Mouse (Mus musculus) embryonic stem cell, embryonic (primary cell): ENCODE measurements around the gene Plcb3.

Experiments
- CTCF ChIA-PET, 4 experiments: fragments of 300-600 bp in 2 of 4; fragments of 350-600 bp in 2 of 4; sonication (Branson Sonifier 250); formaldehyde crosslinking; loops; one replicate each; lab custom pipeline; 2022; ENCODE audit warnings: inconsistent platforms in 2 of 4; lab: Charles Lee
- POLR2A ChIA-PET, 4 experiments: fragments of 300-600 bp in 2 of 4; fragments of 350-600 bp in 2 of 4; sonication (Branson Sonifier 250); formaldehyde crosslinking; loops; one replicate each; lab custom pipeline; 2022; ENCODE audit warnings: antibody characterized with exemption in 4 of 4, inconsistent platforms in 1 of 4; lab: Charles Lee

Plcb3 gene

GRCm38 (mm10) chr19:6981465-6981864 is 5.2 kb upstream of the Plcb3 start:
- ChIA-PET POLR2A (interaction anchor here in 3 of 4 experiments (0.7 to 8.9 kb wide), 15 partner anchors 8 to 1873 kb away, joined by 3 to 99 read pairs (median 14); partner anchors contain the start of genes Nudt22 (in 3 of the 3), Trpt1 (in 3 of the 3), Dnajc4 (in 2 of the 3) and Stip1 (in 1 of the 3)), CTCF (interaction anchor here in 1 of 4 experiments (0.8 kb wide), 1 partner anchor 529 kb away, joined by 3 read pairs; no protein-coding TSS in a partner anchor)

DNA sequence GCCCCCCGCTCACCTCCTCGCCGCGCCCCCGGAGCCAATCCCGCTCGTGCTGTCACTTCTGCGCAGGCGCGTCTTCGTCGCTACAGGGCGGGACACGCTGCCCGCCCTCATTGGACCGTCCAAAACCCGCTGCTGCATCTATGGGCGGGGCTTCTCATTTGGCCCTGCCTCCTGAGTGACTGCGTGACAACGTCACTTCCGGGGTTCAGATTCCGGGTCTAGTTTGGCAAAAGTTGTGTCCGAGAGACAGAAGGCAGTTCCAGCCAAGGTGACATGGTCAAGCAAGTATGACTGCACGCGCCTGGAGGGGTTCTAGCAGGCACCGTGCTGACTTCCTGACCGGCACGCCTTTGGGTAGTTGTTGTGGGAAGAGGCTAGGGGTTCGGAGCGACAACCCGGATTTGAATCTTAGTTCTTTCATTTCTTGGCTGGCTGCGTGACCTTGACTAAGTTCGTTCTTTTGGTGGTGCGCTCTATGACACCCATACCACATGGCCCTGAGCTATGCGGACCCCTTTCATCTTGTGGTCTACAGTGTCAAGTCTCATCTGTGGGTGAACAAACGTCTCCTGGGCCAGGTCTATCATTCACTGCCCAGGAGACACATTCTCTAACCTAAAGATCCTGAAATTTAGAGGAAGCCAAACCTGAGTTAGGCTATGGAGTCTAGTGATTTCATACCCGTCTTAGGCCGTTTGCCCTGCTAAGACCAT is 4.3 kb upstream of the Plcb3 start, which contains the start of gene Fkbp2:
Fkbp2 (minus strand) TSS at position 121 of the 713 bp plus-strand sequence.
- ChIA-PET POLR2A (interaction anchor here in 3 of 4 experiments (0.5 to 8.9 kb wide), 57 partner anchors 9 to 1743 kb away, joined by 3 to 99 read pairs (median 4); partner anchors contain the start of genes Bad (in 3 of the 3), Gpr137 (in 3 of the 3), Nudt22 (in 3 of the 3) and Trpt1 (in 3 of the 3)), CTCF (interaction anchor here in 3 of 4 experiments (0.7 to 2.9 kb wide), 33 partner anchors 7 to 552 kb away, joined by 3 to 89 read pairs (median 6); partner anchors contain the start of genes Bad (in 2 of the 3), Dnajc4 (in 2 of the 3), Nudt22 (in 2 of the 3) and Trpt1 (in 2 of the 3))

DNA sequence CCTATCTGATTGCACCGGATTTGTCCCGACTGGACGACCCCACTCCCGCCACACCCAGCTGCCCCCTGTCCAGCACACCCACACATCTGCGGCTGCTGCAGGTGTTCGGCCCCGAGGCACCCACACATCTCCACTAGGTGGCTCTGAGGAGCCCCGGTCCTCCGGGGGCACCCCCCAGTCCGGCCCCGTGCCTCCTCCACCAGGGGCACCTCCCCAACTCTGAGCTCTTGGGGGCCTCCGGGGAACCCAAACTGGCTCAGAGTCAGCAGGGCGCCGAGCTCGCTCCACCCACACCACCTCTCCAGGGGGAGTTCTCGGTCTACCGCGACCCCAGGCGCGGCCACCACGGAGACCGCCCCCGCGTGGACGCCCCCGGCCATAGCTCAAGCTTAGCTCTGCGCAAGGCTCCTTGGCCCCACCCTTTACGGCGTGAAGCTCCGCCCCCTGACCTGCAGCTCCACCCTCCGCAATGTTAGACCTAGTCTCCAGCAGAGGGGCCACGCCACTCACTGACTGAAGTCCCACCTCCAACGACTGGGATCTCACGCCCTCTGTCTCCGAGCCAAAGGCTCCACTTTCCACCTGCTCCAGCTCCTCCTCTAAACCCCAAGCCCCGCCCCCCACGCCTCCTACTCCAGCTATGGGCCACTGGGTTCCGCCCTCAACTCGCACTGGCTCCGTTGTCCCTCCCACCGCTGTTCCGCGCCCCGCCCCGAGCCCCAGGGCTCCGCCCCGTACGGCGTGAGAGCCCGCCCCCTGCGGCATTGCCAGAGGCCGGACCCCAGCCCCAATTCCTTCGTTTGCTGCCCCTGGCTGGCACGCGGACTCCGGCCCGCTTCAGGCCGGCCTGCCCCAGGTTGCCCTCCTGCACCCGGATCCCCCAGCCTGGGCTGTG is 3.5 kb upstream of the Plcb3 start:
- POLR2A ChIA-PET: interaction anchor here (0.5 to 8.9 kb wide), 95 partner anchors 8 to 1743 kb away, joined by 3 to 99 read pairs (median 4); partner anchors contain the start of genes Bad (in 3 of the 4), Dnajc4 (in 3 of the 4), Gpr137 (in 3 of the 4) and Nudt22 (in 3 of the 4)

GRCm38 (mm10) chr19:6979001-6979479 is 2.8 kb upstream of the Plcb3 start:
- ChIA-PET POLR2A (interaction anchor here in 3 of 4 experiments (0.6 to 8.9 kb wide), 73 partner anchors 8 to 1744 kb away, joined by 3 to 99 read pairs (median 4); partner anchors contain the start of genes Bad (in 3 of the 3), Dnajc4 (in 3 of the 3), Nudt22 (in 3 of the 3) and Trpt1 (in 3 of the 3)), CTCF (interaction anchor here (0.5 to 2.9 kb wide), 67 partner anchors 8 to 672 kb away, joined by 3 to 89 read pairs (median 4); partner anchors contain the start of genes Bad (in 3 of the 4), Dnajc4 (in 3 of the 4), Esrra (in 2 of the 4) and Gpr137 (in 2 of the 4))

More for the DNA sequence above, 3.5 kb upstream of the Plcb3 start:
- CTCF ChIA-PET: interaction anchor here (0.6 to 2.9 kb wide), 90 partner anchors 8 to 673 kb away, joined by 3 to 89 read pairs (median 4); partner anchors contain the start of genes Bad (in 3 of the 4), Dnajc4 (in 3 of the 4), Esrra (in 2 of the 4) and Gpr137 (in 2 of the 4)

DNA sequence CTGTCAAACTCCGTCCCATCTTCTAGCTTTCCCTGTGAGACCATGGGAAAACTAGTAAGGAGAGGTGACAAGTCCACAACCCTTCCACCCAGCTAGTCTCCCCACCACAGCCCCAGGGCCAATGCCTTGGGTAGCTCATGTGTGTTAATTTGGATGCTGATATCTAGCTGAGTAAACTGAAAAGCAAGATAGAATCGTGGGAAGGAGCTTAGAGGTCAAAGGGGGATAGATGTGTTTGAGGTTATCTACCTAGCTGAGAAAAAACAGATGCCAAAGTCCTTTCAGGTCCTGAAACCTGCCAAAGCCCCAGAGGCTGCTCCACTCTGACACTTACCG is 2.3 kb upstream of the Plcb3 start:
- ChIA-PET CTCF (interaction anchor here (0.5 to 2.9 kb wide), 22 partner anchors 8 to 1915 kb away, joined by 3 to 89 read pairs (median 9); partner anchors contain the start of genes Dnajc4 (in 3 of the 4), Nudt22 (in 2 of the 4), Trpt1 (in 2 of the 4) and Catsperz (in 1 of the 4)), POLR2A (interaction anchor here in 3 of 4 experiments (0.7 to 8.9 kb wide), 25 partner anchors 8 to 287 kb away, joined by 3 to 99 read pairs (median 10); partner anchors contain the start of genes Bad (in 3 of the 3), Dnajc4 (in 2 of the 3), Gpr137 (in 2 of the 3) and Nudt22 (in 2 of the 3))

GRCm38 (mm10) chr19:6977759-6978638 is 1.7 kb upstream of the Plcb3 start:
- ChIA-PET CTCF (interaction anchor here (0.5 to 2.9 kb wide), 18 partner anchors 8 to 1916 kb away, joined by 3 to 89 read pairs (median 9); partner anchors contain the start of genes Nudt22 (in 2 of the 4), Trpt1 (in 2 of the 4), Catsperz (in 1 of the 4) and Dnajc4 (in 1 of the 4)), POLR2A (interaction anchor here in 3 of 4 experiments (0.6 to 8.9 kb wide), 28 partner anchors 8 to 288 kb away, joined by 3 to 99 read pairs (median 12); partner anchors contain the start of genes Bad (in 3 of the 3), Dnajc4 (in 2 of the 3), Gpr137 (in 2 of the 3) and Nudt22 (in 2 of the 3))

GRCm38 (mm10) chr19:6974211-6975205 is 1.8 kb downstream of the Plcb3 start, which contains the start of gene Ppp1r14b:
Gene Ppp1r14b, plus strand, starts transcription at chr19:6974968.
- CTCF ChIA-PET: interaction anchor here in 3 of 4 experiments (0.5 to 1.3 kb wide), 14 partner anchors 12 to 1051 kb away, joined by 3 to 5 read pairs (median 3); no protein-coding TSS in a partner anchor
- POLR2A ChIA-PET: interaction anchor here (0.5 to 8.9 kb wide), 46 partner anchors 8 to 1969 kb away, joined by 3 to 99 read pairs (median 5); partner anchors contain the start of genes Nudt22 (in 3 of the 4), Trpt1 (in 3 of the 4), Bad (in 2 of the 4) and Stip1 (in 2 of the 4)

- ChIA-PET CTCF (interaction anchor here in 3 of 4 experiments (0.6 to 1.3 kb wide), 11 partner anchors 11 to 1050 kb away, joined by 3 to 5 read pairs (median 3); no protein-coding TSS in a partner anchor), POLR2A (interaction anchor here (0.5 to 3.3 kb wide), 29 partner anchors 9 to 1970 kb away, joined by 3 to 19 read pairs (median 4); partner anchors contain the start of genes Bad (in 2 of the 4), Nudt22 (in 2 of the 4), Trpt1 (in 2 of the 4) and Catsperz (in 1 of the 4))
Observed at GRCm38 (mm10) chr19:6973581-6974190, 2.6 kb downstream of the Plcb3 start.

DNA sequence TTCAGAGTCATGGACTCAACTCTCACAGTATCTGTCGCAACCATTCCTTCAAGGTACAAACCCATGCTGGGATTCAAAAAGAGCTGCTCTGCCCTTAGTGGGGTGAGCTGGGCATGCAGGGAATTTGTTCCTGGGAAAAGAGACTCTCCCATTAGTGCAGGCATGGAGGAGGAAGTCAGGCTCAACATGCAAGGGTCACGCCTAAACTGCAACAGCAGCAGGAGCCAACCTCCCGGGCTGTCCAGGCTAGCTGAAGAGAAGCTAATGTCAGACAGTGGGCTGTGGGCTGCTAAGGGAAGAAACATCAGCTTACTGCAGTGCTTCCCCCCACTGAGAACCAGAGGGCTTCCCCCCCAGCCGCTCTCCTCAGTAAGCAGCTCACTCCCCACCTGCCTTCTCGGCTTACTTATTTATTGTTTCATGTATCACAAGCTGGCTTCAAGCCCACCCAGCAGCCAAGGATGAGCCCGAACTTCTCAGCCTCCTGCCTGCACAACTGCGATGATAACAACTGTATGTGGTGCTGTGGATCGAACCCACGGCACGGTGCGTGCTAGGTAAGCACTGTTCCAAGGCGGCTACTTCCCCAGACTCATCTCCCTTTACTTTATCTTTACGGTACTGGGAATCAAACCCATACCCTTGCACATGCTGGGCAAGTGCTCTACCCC is 3.9 kb downstream of the Plcb3 start:
- ChIA-PET POLR2A (interaction anchor here in 3 of 4 experiments (0.6 to 6.9 kb wide), 15 partner anchors 7 to 293 kb away, joined by 3 to 134 read pairs (median 5); partner anchors contain the start of genes Fkbp2 (in 3 of the 3), Vegfb (in 2 of the 3), Bad (in 1 of the 3) and Gpr137 (in 1 of the 3)), CTCF (interaction anchor here (0.6 to 6.1 kb wide), 7 partner anchors 7 to 36 kb away, joined by 3 to 89 read pairs (median 13); partner anchors contain the start of genes Fkbp2 (in 2 of the 4) and Bad (in 1 of the 4))

DNA sequence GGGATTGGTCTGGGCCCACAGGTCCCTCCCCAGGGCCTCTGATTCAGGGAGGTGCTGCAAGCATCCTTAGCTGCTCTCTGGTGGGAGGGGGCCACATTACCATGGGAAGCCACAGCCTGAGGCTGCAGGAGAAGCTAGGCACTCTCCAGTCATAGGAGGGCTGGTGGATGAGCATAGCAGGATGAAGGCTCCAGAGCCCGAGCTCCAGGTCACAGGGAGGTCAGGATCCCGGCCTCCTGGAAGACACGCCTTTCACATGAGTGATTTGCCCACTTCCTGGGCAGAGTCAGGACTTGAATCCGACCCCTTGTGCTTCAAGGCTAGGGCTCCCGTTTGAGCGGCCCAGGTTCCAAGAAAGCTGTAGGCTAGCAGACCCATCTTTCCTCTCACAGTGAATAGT is 4.6 kb downstream of the Plcb3 start:
- CTCF ChIA-PET: interaction anchor here (0.6 to 6.1 kb wide), 12 partner anchors 7 to 49 kb away, joined by 3 to 89 read pairs (median 11); partner anchors contain the start of genes Fkbp2 (in 3 of the 4), Bad (in 1 of the 4), Nudt22 (in 1 of the 4) and Trpt1 (in 1 of the 4)

GRCm38 (mm10) chr19:6970460-6971085 is 5.7 kb downstream of the Plcb3 start:
- POLR2A ChIA-PET: interaction anchor here (0.5 to 6.9 kb wide), 43 partner anchors 8 to 1753 kb away, joined by 3 to 134 read pairs (median 4); partner anchors contain the start of genes Fkbp2 (in 3 of the 4), Dnajc4 (in 2 of the 4), Gpr137 (in 2 of the 4) and Nudt22 (in 2 of the 4)
- CTCF ChIA-PET: interaction anchor here (0.5 to 6.1 kb wide), 45 partner anchors 8 to 593 kb away, joined by 3 to 89 read pairs (median 5); partner anchors contain the start of genes Fkbp2 (in 3 of the 4), Dnajc4 (in 2 of the 4), Bad (in 1 of the 4) and Catsperz (in 1 of the 4)

More for the DNA sequence above, 4.6 kb downstream of the Plcb3 start:
- POLR2A ChIA-PET: interaction anchor here (0.5 to 6.9 kb wide), 29 partner anchors 8 to 1770 kb away, joined by 3 to 134 read pairs (median 5); partner anchors contain the start of genes Fkbp2 (in 3 of the 4), Vegfb (in 2 of the 4), Bad (in 1 of the 4) and Esrra (in 1 of the 4)
